Mouse (Mus musculus): ENCODE measurements at regions not wholly inside any gene's neighbourhood (a gene's known extent, or its start where the extent isn't known, plus 50 kb on each side); places are given as distances from the start of the nearest gene placed in this dataset.

- no peak for TF ChIP-seq ETS1 (IDR thresholded peaks at IDR 0.05; ENCODE audit: low read depth, low read length)
- TF ChIP-seq NRF1 (IDR thresholded peaks at IDR 0.05; ENCODE audit: insufficient read depth, low read depth, low read length, poor library complexity, severe bottlenecking), result no peak
- no peak for TF ChIP-seq KAT2A (conservative IDR thresholded peaks at IDR 0.05; ENCODE audit: low read depth, low read length)
Observed at GRCm38 (mm10) chr11:20937942-20938341, 107.1 kb upstream of the Lgalsl start (continued).

DNA sequence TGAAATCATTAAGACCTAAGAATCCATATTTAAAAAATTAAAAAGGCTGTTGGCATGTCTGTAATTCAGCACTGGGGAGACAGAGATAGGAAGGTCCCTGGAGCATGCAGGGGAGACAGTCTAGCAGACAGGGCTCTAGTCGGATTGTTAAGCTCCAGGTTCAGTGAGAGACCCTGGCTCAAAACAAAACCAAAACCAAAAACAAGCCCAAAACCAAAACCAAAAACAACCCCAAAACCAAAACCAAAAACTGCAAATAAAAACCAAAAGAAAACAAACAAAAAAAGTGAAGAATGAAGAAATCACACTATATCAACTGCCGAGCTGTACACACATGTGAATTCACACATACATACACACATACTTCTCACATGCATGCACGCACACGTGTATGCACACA, 108.8 kb upstream of the Lgalsl start:
- H3K4me3 ChIP-seq (ENCODE audit: control insufficient read depth in 1 of 2, insufficient read depth in 1 of 2, low read depth in 2 of 2, low read length in 2 of 2), result no peak overlapping the region
- H3K9me3 ChIP-seq (replicated peaks; ENCODE audit: insufficient read depth, low read length), result no peaks in the 10 kb centered on the region
- H3K27ac ChIP-seq (ENCODE audit: control insufficient read depth, low read depth, low read length), result no peak overlapping the region
- H3K27me3 ChIP-seq (ENCODE audit: control insufficient read depth in 1 of 2, insufficient read depth in 2 of 2, low read length in 2 of 2), result peaks cover 1 to 2% of the 10 kb centered on the region in 2 experiments; a peak in 2 of 4 replicates
- no peaks in the 10 kb centered on the region for H3K4me1 ChIP-seq (ENCODE audit: control insufficient read depth in 1 of 2, insufficient read depth in 2 of 2, low read length in 2 of 2)
- no peaks in the 10 kb centered on the region for H3K79me2 ChIP-seq (ENCODE audit: control insufficient read depth, insufficient read depth, low read length, poor library complexity)
- no peaks in the 10 kb centered on the region for H3K36me3 ChIP-seq (ENCODE audit: control insufficient read depth in 1 of 2, insufficient read depth in 2 of 2, low read length in 2 of 2)
- no peak overlapping the region for H3K9ac ChIP-seq (ENCODE audit: control insufficient read depth, low read depth, low read length, poor library complexity, severe bottlenecking)
- TF ChIP-seq MAX (IDR thresholded peaks at IDR 0.05; ENCODE audit: low read length), result no peak
- TF ChIP-seq TCF12 (IDR thresholded peaks at IDR 0.05; ENCODE audit: low read depth, low read length), result no peak
- no peak for TF ChIP-seq EP300 (IDR thresholded peaks at IDR 0.05; ENCODE audit: low read depth in 1 of 2, low read length in 2 of 2)
- TF ChIP-seq TBP (IDR thresholded peaks at IDR 0.05; ENCODE audit: low read depth, low read length), result no peak
- TF ChIP-seq BHLHE40 (IDR thresholded peaks at IDR 0.05; ENCODE audit: borderline replicate concordance, low read depth, low read length), result no peak
- no peak for TF ChIP-seq ZKSCAN1 (IDR thresholded peaks at IDR 0.05; ENCODE audit: low read depth, low read length)
- TF ChIP-seq E2F4 (IDR thresholded peaks at IDR 0.05; ENCODE audit: borderline replicate concordance, low read depth, low read length), result no peak
- TF ChIP-seq ELF1 (IDR thresholded peaks at IDR 0.05; ENCODE audit: low read depth, low read length), result no peak
- TF ChIP-seq GABPA (IDR thresholded peaks at IDR 0.05; ENCODE audit: low read depth, low read length), result no peak
- no peak for TF ChIP-seq ZC3H11A (IDR thresholded peaks at IDR 0.05; ENCODE audit: low read depth, low read length)
- TF ChIP-seq RAD21 (IDR thresholded peaks at IDR 0.05; ENCODE audit: low read depth, low read length), result no peak
- DNase-seq (ENCODE audit: low read depth, low spot score), result no peak

- H3K79me2 ChIP-seq (ENCODE audit: control insufficient read depth, insufficient read depth, low read length, poor library complexity), result no peaks in the 10 kb centered on the region
- H3K9ac ChIP-seq (ENCODE audit: control insufficient read depth, low read depth, low read length, poor library complexity, severe bottlenecking), result no peak overlapping the region
- no peaks in the 10 kb centered on the region for H3K4me1 ChIP-seq (ENCODE audit: control insufficient read depth in 1 of 2, insufficient read depth in 2 of 2, low read length in 2 of 2)
- H3K9me3 ChIP-seq (replicated peaks; ENCODE audit: insufficient read depth, low read length), result no peaks in the 10 kb centered on the region
- TF ChIP-seq ZMIZ1 (IDR thresholded peaks at IDR 0.05; ENCODE audit: low read depth, low read length) (no peak), NRF1 (IDR thresholded peaks at IDR 0.05; ENCODE audit: insufficient read depth, low read depth, low read length, poor library complexity, severe bottlenecking) (no peak)
- no peaks in the 10 kb centered on the region for H3K36me3 ChIP-seq (ENCODE audit: control insufficient read depth in 1 of 2, insufficient read depth in 2 of 2, low read length in 2 of 2)
- no peak overlapping the region for H3K4me3 ChIP-seq (ENCODE audit: control insufficient read depth in 1 of 2, insufficient read depth in 1 of 2, low read depth in 2 of 2, low read length in 2 of 2)
- no peak for DNase-seq (ENCODE audit: low read depth, low spot score)
- no peak overlapping the region for H3K27ac ChIP-seq (ENCODE audit: control insufficient read depth, low read depth, low read length)
- peaks cover 0 to 1% of the 10 kb centered on the region in 2 experiments; a peak in 1 of 4 replicates for H3K27me3 ChIP-seq (ENCODE audit: control insufficient read depth in 1 of 2, insufficient read depth in 2 of 2, low read length in 2 of 2)
Observed at GRCm38 (mm10) chr11:20941546-20941945, 110.7 kb upstream of the Lgalsl start.
